Mouse (Mus musculus): ENCODE data around the gene Bmp5.
"Not testable (repeated sequence)": the region's sequence is repeated elsewhere in the genome, so short reads cannot be mapped to it uniquely, and the experiment has no call there.

The Bmp5 gene

DNA sequence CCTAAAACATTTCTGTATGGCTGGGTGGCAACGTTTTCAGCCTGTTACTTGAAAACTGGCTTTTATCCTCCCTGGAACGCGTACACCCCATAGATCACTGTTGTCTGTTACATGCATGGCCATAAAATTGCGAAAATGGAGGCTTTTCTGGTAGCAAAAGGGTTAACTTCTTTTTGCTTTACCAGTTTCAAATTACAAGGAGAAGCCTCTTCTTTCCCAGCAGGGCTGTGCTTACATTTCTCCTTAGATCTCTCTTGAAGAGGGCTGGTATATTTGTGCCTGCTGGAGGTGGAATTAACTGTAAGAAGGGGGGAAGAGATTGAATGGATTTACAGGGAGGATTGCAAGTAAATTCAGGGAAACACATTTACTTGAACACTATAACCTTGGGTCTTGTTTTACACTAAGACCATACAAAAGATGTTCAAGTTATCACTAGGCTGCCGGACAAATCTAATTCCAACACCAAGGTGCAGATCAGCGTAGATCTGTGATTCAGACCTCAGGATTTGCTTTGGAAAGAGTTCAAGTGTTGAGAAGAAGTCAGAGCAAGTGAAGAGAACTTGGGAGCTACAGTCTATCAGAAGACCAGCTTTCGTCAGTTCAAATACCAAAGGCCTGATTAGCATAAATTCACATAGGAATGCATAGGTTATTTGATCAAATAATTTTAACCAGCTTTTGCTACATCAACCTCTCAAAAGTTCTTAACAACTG, at the start of gene Bmp5:
Gene Bmp5, plus strand, starts transcription at position 236 of the 717 bp plus-strand sequence.
- DNase-seq: no peak

DNA sequence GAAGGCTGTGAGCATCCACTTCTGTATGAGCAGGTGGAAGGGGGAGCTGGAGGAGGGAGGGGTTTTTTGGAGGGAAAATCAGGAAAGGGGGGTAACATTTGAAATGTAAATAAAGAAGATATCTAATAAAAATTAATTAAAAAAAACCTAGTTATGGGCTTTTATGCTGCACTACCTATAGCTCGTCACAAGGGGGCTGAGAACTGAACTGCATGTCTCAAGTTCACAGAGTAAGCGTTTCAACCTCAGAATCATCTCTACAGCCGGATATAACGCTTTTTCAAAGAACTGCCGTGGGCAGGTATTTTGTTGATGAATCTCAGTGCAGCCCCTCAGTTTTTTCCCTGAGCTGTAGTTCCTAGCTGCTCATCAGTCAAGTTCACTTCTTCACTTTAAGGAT, 15.1 kb upstream of the Bmp5 start:
- DNase-seq: no peak

DNA sequence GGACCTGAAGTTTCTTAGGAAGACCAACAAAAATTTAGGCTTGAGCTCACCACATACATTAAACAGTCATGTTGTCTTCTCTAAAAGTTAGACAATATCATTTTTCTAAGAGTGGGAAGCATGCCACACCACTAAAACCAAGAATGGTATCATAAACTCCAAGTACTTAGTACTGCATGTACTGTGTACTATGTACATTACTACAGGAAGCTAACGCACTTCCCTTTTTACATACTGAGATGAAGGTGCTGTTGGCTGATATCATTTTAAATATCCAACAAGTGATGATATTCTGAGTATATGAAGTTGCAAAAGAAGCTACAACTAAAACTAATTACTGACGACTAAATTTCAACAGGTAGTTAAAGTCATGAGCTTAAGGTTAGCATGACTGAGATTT, 13.6 kb upstream of the Bmp5 start:
- no peak for DNase-seq

DNA sequence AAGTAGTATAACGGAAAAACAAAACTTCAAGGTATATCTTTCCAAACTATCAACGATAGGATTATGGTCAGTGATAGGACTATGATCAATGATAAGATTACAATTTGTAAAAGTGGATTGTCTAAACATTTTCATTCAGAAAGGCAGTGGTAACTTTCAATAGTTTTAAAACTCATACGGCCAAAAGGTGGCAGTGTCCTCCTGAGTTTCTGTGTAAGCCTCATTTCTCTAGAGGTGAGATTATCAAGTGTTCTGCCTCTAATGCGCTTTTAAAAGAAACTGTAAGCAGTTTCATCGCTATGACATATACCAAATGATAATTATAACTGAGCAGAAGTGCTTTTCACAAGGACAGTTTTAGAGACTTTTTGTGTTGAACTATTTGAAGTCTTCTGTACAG, 12.7 kb upstream of the Bmp5 start:
- no peak for DNase-seq

DNA sequence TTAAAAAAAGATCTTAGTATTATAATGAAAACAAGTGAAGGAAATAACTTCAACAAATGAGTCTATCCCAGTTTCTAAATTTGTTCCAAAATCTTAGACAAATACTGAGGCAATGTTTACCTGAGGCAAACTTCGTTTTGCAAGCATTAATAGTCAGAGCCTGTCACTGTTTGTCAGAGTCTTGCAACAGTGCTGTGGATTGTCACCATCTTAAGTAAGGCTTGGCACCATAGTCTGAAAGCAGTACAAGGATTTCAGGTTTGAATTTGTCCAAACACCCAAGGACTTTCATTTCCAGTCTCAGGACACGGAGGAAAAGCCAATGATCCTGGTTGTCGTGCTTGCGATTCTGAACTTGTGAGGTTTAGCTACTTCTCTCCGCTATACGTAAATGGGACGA, 10.4 kb upstream of the Bmp5 start:
- no peak for DNase-seq

DNA sequence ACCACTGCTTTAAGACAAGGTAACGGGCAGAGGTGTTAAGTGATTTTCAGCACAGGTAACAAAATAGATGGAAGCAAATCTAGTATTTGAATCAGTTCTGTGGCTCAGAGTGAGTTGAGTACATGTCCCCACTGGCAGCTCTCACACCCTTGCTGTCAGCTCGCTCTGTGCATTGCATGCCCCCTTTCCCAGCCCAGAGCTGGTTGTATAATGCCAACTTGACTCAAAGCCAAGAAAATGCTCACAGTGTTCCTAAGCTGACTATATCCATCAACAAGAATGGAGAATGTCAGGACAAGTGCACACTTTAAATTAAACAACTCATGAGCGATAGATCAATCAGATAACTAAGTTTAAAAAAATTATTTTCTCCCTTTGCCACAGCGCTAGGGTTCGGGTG, 8.6 kb upstream of the Bmp5 start:
- DNase-seq: no peak

DNA sequence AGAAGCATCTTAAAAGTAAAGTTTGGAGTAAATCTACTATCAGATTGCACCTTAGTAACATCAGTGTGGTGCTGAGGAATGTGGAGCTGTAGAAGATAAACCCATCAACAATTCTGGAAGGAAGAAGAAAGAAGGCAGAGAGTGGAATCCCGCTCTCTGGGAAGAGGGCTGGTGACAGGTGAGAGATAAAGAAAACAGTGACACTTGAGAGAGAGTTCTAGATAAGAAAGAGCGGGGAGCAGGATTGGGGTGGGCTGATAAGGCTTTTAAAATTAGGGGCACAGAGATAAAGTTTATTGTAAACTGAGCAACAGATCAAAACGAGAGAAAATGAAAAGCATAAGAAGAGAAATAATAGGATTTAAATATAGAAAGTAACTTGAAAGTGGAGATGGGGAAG, 6.1 kb upstream of the Bmp5 start:
- DNase-seq: no peak

DNA sequence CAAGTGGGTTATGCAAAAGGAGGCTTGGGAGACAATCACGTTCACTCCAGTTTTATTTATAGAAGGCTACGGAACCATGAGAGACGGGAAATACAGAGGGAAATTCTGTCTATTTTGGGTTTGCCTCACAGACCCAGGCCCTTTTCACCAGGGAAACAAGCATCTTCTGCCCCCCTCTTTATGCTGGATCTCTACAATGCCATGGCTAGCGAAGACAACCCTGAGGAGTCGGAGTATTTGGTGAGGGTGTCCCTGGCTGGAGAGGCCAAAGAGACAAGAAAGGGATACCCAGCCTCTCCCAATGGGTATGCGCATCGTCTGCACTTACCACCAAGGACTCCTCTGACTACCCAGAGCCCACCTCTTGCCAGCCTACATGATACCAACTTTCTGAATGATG, 989 bp downstream of the Bmp5 start:
- no peak for DNase-seq

DNA sequence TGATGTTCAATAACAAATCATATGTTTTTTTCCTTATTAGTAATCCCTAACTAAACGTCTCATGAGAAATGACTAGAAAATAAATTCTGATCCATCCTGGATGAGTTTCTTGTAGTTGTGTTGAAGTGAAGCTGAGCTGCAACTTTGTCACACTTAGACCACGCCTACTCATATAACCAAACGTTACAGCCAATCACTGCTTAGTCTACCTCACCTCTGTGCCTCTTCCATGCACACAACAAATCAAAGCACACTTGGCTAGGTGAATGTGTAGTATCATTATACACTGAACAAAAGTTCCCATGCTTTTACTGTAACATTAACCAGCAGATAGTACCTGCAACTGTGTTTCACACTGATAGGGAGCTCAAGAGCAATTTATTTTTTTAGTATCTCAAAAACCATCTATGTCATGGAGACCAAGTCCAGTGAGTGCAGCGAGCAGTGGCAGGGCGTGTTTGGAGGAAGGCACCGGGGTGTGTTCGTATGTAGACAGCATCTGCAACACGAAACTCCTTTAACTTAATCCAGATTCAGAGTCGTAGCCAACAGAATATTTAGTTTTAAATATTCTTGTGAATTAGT, 3.7 kb downstream of the Bmp5 start:
- peak; percentile 58 for DNase-seq

DNA sequence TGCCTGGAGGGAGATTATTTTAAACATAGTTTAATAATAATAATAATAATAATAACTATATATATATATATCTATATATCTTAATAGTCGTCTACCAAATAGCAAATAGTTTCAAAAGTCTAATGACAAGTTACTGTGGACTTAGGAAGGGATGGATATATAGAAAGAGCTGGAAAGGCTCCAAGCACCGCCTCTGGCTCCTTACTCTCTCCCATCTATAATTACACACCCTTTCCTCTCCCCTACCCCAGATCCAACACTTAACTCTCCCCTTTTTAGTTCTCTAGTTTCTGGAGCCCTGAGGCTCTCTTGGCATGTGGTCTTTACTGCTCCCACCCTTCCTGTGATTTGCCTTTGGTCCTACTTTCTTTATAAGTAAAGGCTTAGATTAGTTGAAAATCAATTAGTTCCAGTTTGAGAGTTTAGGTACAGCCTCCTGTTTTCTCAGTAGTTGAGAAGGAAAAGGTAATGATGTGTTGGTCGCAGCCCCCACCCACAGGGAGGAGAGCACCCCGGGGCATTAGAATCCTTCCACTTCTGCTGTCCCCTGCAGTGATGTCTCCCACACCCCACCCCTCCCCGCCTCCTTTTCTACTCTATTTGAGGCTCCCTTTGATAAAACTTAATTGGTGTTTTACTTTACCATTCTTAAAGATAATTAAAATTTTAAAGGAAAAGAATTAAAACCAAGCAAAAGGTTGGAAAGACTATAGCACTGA, 5.6 kb downstream of the Bmp5 start:
- no peak for DNase-seq

DNA sequence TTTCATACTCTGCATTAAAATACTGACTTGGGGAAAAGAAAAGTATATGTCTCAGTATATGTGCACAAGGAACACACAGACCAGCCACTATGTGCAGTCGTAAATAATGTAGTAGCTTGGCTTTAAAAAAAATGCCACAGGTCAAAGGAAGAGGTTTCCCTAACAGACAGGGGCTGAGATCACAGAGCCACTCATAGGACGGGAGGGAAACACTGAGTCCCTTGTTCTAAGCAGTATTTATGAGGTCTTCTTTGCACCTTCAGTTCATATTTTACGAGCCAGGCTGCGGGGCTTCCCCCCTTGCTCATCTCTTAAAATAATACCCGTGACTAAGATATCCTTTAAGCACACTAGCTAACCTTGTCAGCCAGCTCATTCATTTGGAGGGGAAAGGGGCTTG, 6.4 kb downstream of the Bmp5 start:
- no peak for DNase-seq

DNA sequence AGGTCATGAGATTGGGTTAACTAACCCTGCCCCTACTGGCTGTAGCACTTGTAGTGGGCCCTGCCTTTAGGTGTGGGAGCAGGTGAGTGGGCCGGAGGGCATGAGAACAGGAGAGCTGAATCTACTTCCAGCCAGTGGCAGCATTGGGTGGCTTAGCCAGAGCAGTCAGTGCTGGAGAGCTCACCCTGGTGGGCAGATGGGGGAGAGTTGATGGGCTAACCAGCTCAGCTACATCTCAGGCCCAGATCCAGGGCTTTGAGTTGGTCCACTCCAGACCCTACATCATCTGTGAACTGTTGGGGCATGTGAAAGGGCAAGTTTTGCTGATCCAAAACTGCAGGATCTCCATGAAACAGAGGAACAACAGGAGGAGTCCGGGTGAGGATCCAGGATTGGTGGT, 8.4 kb downstream of the Bmp5 start:
- DNase-seq: no peak

DNA sequence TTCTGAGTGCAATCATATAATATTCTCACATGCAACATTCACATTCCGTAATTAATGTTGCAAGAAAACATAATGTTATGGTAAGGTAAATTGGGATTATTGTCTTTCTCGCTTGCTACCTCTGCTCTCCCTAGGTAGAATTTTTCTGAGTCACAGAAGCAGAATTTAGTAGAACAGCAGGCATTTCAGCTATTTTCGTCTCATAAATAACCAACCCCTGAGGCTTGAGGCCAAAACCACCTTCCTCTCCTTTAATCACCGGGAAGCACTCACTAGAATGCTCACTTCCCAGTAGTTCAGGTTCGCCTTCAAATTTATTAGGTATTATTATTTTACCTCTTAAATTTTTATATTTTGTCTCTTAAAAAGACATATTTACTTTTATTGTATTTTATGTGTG, 10.8 kb downstream of the Bmp5 start:
- peak; percentile 78 for DNase-seq

DNA sequence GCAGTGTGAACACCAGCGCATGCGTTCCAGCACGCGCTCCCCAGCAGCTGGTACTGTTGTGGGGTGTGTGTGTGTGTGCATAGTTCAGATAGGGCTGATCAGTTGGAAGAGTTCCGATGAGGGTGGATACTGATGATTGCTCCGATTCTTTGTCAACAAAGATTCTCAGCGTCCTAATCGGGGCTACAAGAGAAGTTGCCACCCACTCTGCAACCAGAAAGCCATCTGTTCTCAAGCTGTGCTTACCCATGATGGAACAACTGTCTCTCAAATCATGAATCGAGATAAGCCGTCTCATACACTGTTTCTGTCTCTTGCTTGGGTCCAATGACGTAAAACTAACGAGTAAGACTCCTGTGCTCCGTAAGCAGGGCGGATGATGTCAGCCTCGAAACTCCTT, 12.0 kb downstream of the Bmp5 start:
- DNase-seq: no peak

DNA sequence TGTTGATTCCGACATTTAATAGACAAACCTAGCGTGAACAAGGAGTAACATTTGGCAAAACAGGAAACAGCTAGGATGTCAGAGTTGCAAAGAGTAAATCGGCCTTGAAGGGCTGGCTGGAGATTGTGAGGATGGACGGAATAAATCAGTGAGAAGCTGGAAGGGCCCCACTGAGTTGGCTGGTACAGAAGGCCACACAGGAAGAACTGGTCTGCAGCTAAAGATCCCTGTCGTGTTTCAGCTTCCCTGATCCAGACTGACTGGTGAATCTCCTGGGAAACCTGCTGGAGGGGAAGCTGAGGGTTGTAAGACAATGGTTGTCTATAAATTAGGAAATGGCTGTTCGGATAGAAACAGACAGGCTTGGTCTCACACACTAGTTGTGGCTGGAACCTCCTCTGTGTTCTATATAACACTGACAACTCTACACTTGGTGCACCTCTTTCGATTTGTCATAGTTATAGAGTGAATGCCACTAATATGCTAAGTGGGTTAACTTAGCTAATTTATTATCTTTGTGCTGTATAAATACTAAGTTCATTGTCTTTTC, 14.8 kb downstream of the Bmp5 start:
- DNase-seq: no peak

DNA sequence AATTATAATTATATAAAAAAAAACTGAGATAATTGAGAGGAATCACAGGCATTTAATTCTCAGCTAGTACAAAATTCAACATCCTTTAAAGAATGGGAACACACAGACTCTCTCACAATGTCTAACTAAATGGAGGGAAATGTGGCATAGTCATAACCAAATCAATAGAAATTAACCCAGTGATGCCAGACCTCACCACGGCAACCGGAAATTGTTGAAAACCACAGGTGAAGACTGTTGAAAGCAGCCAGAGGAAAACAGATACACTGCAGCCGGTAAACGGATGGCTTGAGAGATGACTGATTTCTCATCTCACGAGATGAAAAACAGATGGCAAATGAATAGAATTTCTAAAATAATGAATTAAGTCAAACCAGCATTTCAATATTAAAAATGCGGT, 29.8 kb downstream of the Bmp5 start:
- DNase-seq: no peak

DNA sequence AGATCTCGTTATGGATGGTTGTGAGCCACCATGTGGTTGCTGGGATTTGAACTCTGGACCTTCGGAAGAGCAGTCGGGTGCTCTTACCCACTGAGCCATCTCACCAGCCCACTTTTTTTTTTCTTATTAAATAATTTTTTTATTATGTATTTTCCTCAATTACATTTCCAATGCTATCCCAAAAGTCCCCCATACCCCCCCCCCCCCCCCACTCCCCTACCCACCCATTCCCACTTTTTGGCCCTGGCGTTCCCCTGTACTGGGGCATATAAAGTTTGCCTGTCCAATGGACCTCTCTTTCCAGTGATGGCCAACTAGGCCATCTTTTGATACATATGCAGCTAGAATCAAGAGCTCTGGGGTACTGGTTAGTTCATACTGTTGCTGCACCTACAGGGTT, 33.0 kb downstream of the Bmp5 start:
- DNase-seq: not testable (repeated sequence)

DNA sequence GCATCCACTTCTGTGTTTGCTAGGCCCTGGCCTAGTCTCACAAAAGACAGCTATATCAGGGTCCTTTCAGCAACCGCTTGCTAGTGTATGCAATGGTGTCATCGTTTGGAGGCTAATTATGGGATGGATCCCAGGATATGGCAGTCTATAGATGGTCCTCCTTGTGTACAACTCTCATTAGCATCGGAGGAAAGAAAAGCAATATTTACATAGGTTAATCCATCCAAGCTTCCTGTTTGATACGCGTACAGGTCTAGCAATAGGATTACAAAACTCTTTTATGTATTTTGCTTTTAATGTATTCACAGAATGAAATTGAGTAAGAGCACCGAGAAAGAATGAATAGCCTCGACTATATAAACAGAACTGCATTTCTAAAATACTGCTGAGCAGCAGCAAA, 33.5 kb downstream of the Bmp5 start:
- DNase-seq: no peak

DNA sequence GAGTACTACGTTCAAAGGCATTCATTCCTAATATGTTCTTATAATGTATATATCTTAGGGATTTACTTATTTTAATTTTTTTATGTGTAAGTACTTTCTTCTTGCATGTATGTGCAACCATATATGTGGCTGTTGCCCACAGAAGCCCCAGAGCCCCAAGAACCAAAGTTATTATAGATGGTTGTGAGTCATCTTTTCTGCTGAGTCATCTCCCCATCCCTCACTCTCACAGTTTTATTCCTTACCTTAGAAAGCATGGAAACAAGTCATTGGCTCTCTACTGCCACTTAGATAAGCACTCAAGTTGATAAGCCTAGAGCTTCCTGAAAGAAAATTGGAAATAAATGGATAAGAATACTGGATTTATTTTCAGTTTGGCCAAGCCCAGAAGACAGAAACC, 40.0 kb downstream of the Bmp5 start:
- DNase-seq: no peak

DNA sequence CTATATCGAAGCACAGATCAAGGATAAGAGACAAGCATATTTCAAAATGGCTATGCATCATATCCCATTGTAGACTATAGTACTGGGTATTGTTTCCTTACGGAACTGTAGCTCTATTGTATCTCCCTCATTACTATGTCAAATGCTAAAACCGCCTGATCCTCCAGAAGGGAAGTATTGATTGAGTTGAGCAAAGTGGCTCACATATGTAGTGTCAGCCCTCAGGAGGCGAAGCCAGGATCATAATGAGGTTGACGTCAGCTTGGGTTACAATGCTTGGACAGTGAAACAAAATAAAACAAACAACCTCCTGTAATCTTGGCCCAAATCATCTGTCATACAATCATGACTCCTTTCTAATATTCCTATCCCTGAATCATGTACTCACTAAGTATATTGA, 43.2 kb downstream of the Bmp5 start:
- DNase-seq: no peak

DNA sequence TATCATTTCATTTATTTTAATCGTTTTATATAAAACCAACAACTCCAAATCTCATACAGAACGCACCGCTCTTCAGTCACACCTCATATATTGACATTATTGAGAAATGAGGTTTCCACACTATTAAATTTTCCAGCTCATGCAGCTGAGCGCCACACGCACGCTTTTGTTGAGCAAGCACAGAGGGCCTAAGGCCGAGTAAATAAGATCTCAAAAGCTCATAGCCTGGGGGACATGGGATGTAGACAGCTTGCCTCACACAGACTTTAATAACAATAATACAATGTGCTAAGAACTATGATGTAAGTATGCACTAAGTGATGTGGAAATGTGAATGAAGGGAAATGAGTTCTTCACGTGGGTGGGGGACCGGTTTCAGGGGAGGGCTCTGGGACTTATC, 57.3 kb downstream of the Bmp5 start:
- no peak for DNase-seq

DNA sequence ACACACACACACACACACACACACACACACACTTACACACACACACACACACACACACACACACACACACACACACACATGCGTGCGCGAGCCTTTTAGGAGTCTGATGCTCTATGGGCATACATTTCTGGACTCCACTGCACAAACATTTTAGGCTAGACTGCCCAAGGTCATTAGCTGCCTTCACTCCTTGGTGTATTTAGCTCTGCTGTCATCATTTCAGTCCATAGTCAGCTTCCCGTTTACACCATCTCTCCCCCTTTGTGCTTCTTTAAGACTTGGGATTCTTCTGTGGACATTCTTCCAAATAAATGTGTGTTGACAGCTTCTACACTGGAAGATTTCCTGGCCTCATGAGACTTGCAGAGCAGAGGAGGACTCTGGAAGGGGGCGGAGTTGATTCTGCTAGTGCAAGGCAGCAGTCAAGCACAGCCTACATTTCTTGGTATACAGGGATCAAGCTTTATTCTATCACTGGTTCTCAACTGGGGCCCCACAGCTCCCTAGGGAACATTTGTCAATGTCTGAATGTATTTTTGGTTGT, 58.1 kb downstream of the Bmp5 start:
- DNase-seq: no peak

DNA sequence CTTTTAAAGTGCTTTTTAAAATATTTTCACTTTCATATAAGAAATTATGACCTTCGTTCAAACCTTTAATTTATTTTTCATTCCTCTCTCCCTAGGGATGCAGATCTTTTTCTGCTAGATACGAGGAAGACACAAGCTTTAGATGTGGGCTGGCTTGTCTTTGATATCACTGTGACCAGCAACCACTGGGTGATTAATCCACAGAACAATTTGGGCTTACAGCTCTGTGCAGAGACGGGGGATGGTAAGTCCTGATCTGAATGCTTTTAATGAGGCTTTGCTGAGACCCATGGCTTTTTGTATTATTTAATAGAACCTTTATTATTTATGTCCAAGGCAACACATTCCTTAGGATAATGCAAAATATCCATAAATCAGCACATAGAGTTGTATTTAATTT, 64.3 kb downstream of the Bmp5 start:
- DNase-seq: no peak

DNA sequence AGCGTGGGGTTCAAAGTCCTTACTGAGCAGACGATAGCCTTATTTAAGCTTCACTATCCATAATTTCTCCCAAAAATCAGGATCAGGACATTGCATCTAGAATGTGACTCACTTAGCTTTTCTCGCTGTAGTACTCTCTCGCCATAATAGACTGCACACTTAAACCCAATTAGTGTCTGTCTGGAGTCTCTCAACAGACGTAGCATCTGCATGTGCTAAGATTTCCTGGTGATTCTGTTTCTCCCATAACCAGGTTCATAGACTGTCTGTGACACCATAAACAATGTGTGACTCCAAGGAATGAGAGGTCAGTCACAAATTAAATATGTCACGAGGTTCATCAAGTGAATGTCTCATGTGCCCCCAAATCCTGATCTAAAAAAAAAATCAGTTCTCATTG, 65.7 kb downstream of the Bmp5 start:
- no peak for DNase-seq
